ENCODE assay signal across 8 mouse cellular contexts in the genomic region with DNA sequence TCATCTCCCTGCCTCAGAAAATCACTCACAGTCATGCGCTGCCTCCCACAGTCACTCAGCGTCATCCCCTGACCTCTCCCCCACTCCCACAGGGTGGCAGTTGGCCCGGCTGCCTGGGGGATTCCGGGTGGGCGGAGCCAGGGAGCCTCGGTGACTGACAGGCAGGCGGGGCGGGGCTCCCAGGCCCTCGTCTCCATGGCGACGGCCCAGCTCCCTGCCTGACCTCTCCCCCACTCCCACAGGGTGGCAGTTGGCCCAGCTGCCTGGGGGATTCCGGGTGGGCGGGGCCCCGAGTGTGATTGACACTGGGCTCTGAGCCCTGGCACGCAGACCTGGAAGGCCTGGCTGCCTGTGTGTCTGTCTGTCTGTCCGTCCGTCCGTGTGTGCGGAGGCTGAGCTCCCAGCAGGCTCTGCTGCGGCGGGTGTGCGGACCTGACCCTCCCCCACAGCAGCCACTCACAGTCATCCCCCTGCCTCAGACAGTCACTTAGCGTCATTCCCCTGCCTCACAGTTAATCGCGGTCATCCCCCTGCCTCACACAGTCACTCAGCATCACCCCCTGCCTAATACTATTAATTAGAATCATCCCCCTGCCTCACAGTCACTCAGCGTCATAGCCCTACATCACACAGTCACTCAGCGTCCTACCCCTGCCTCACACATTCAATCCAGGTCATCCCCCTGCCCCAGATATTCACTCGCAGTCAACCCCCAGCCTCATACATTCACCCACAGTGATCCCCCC. TPM values are rescaled to one million over a fixed set of nuclear protein-coding genes. Genes with fewer than 3 reads are reported as not detected.
DNase-seq lines count a peak whose midpoint lies in the region; ATAC-seq lines count a peak whose summit lies in the region.
"Not testable (repeated sequence)": the region's sequence is repeated elsewhere in the genome, so short reads cannot be mapped to it uniquely, and the experiment has no call there.

No protein-coding gene starts in this region.

- peak overlapping the region; percentile 35; the same call in 1 of the 2 replicates for H3K4me2 ChIP-seq in forebrain, embryonic 13.5 days
- not testable (repeated sequence) for H3K4me2 ChIP-seq in heart, embryonic 16.5 days (ENCODE audit: low read depth, low read length)
- peak overlapping the region; percentile 45 for H3K4me2 ChIP-seq in liver, embryonic 13.5 days

- H3K27me3 ChIP-seq in forebrain, embryonic 13.5 days; heart, embryonic 16.5 days (ENCODE audit: control insufficient read depth, insufficient read depth, low read length); liver, embryonic 13.5 days: not testable (repeated sequence)

- not testable (repeated sequence) for H3K4me1 ChIP-seq in brown adipose tissue, adult 24 weeks (ENCODE audit: control insufficient read depth, insufficient read depth, insufficient read length, low read length); forebrain, embryonic 13.5 days; heart, embryonic 16.5 days (ENCODE audit: control insufficient read depth, insufficient read depth, low read length); liver, embryonic 13.5 days (replicated peaks)

- peak overlapping the region; percentile 12 for H3K4me3 ChIP-seq in brown adipose tissue, adult 24 weeks (ENCODE audit: insufficient read depth, low read depth, low read length)
- H3K4me3 ChIP-seq in forebrain, embryonic 13.5 days = peak overlapping the region; percentile 24
- not testable (repeated sequence) for H3K4me3 ChIP-seq in heart, embryonic 16.5 days (ENCODE audit: low read length); liver, embryonic 13.5 days (replicated peaks)

- ATAC-seq in CD4-positive, CD25-positive, alpha-beta regulatory T cell, adult 4 months = peak; percentile 73
- ATAC-seq in forebrain, embryonic 13.5 days = peak; percentile 11; the same call in 1 of the 2 replicates
- 0 out of 2 replicates have a peak, but pooled peaks have one; percentile 29 for ATAC-seq in heart, embryonic 16.5 days (replicated peaks; ENCODE audit: extremely low read depth, insufficient read depth, low FRiP score)
- ATAC-seq in liver, embryonic 13.5 days (ENCODE audit: low read depth) = peak; percentile 43
- ATAC-seq in monocyte, adult 5-6 weeks (replicated peaks; ENCODE audit: insufficient number of reproducible peaks, low FRiP score, low TSS enrichment, poor library complexity, severe bottlenecking) = peak; percentile 29

- not testable (repeated sequence) for H3K9ac ChIP-seq in forebrain, embryonic 13.5 days; heart, embryonic 16.5 days (ENCODE audit: low read length); liver, embryonic 13.5 days

- peak; percentile 98 to 100 for DNase-seq in kidney, postnatal 25 days
- DNase-seq in liver, embryonic 13.5 days = peak; percentile 74
- DNase-seq in spleen, postnatal 4 days (ENCODE audit: low spot score in 2 of 2) = peak; percentile 96 to 97

- peaks cover 36% of the 10 kb centered on the region for H3K9me3 ChIP-seq in forebrain, embryonic 13.5 days (replicated peaks)
- H3K9me3 ChIP-seq in heart, embryonic 16.5 days (replicated peaks; ENCODE audit: control insufficient read depth, low read length) = peaks cover 49% of the 10 kb centered on the region
- peaks cover 37% of the 10 kb centered on the region for H3K9me3 ChIP-seq in liver, embryonic 13.5 days (replicated peaks)

- WGBS in forebrain, embryonic 13.5 days = 11% methylated on average over 14 of the region's 28 CpGs
- WGBS in heart, embryonic 16.5 days = 11% methylated on average over 13 of the region's 28 CpGs
- WGBS in liver, embryonic 13.5 days (ENCODE audit: insufficient replicate concordance) = 16% methylated on average over 15 of the region's 28 CpGs

- peak overlapping the region; percentile 42 for H3K27ac ChIP-seq in brown adipose tissue, adult 24 weeks (replicated peaks; ENCODE audit: low read depth, low read length)
- H3K27ac ChIP-seq in forebrain, embryonic 13.5 days; heart, embryonic 16.5 days (ENCODE audit: low read length); liver, embryonic 13.5 days: not testable (repeated sequence)

- peaks cover 33% of the 10 kb centered on the region for H3K36me3 ChIP-seq in forebrain, embryonic 13.5 days (ENCODE audit: poor library complexity, severe bottlenecking)
- H3K36me3 ChIP-seq in heart, embryonic 16.5 days (ENCODE audit: control insufficient read depth, insufficient read depth) = peaks cover 29% of the 10 kb centered on the region
- peaks cover 33% of the 10 kb centered on the region for H3K36me3 ChIP-seq in liver, embryonic 13.5 days

RNA-seq across cellular contexts. Expression of gene Gm21887, which starts 18.2 kb away (rescaled TPM):
- polyA plus RNA-seq in CD4-positive, CD25-positive, alpha-beta regulatory T cell, adult 4 months (2017; shearing (Covaris generic)) = 100 to 1,000 TPM in 1 of 2 experiments, 10 to 100 TPM in 1; 25.2 to 130 TPM
- 19.2 and 24.7 TPM in 2 replicates for polyA plus RNA-seq in brown adipose tissue, adult 24 weeks (2012; ENCODE audit: insufficient read depth, insufficient read length, missing spikeins)
- 195 and 234 TPM in 2 replicates for polyA plus RNA-seq in forebrain, embryonic 13.5 days (2015; fragmentation: Nextera tagmentation; extraction: Ambion mirVana)
- 84.5 and 136 TPM in 2 replicates for polyA plus RNA-seq in heart, embryonic 16.5 days (2015; fragmentation: Nextera tagmentation; extraction: Ambion mirVana)
- 84.4 and 95.3 TPM in 2 replicates for polyA plus RNA-seq in liver, embryonic 13.5 days (2015; fragmentation: Nextera tagmentation; extraction: Ambion mirVana)
- 32.2 to 120 TPM (median 52.2 TPM) in 3 replicates for total RNA-seq in monocyte, adult 5-6 weeks (2017)

Comparison
In these comparisons a context has a peak if more than half of its experiments do, and no peak if none do; other contexts are left out.
1. ATAC-seq: peak in every context shown above with its lines; median percentile 73 in CD4-positive, CD25-positive, alpha-beta regulatory T cell, adult 4 months; 43 in liver, embryonic 13.5 days; 29 in heart, embryonic 16.5 days; 29 in monocyte, adult 5-6 weeks; 11 in forebrain, embryonic 13.5 days.